Mouse (Mus musculus): ENCODE results near the gene Ahdc1.

GRCm38 (mm10) chr4:133052029-133052745 lies 41.1 kb downstream of the Ahdc1 start:
- TF ChIP-seq CTCF (IDR thresholded peaks at IDR 0.05; ENCODE audit: control insufficient read depth, insufficient read depth, low read length) (no peak), POLR2A (IDR thresholded peaks at IDR 0.05; ENCODE audit: borderline replicate concordance, control insufficient read depth, low read depth, low read length) (no peak)
